Mouse (Mus musculus): ENCODE results near the gene Fam25c. TPM values are rescaled to one million over a fixed set of nuclear protein-coding genes. Genes with fewer than 3 reads are reported as not detected.
"Not testable (repeated sequence)": the region's sequence is repeated elsewhere in the genome, so short reads cannot be mapped to it uniquely, and the experiment has no call there.

Fam25c gene
- polyA plus RNA-seq, 1 experiment, result not detected

DNA sequence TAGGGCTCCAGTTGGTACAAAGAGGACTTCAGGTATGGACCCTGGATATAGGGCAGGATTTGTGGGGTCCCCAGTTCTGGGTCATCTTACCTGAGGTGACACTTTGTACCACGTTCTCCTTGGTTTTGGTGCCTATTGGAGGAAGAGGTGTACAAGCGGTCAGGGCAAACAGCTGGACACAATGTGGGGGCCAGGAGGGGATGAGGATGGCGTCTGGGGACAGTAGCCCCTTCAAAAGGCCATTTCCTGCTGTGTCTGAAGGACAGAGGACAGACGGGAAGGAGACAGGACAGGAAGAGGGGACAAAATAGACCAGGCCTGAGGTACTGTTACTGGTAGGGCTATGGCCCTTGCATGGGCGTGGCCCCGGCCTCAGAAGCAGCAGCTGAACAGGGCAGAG lies 18.3 kb upstream of the Fam25c start:
- Histone ChIP-seq H3K36me3 (ENCODE audit: control insufficient read depth, insufficient read depth, low read length) (no peaks in the 10 kb centered on the region), H3K27ac (ENCODE audit: control insufficient read depth, insufficient read depth, low read depth, low read length) (no peak overlapping the region), H3K4me1 (ENCODE audit: control insufficient read depth, insufficient read depth, low read length) (peaks cover 2% of the 10 kb centered on the region; the same call in 1 of the 2 replicates), H3K27me3 (ENCODE audit: control insufficient read depth, insufficient read depth, low read length) (no peaks in the 10 kb centered on the region), H3K4me3 (ENCODE audit: control insufficient read depth, low read depth, low read length) (no peak overlapping the region)
- TF ChIP-seq CTCF (IDR thresholded peaks at IDR 0.05; ENCODE audit: control insufficient read depth, insufficient read depth, insufficient replicate concordance, low read depth, low read length) (no peak), POLR2A (IDR thresholded peaks at IDR 0.05; ENCODE audit: control insufficient read depth, low read depth, low read length) (no peak)

DNA sequence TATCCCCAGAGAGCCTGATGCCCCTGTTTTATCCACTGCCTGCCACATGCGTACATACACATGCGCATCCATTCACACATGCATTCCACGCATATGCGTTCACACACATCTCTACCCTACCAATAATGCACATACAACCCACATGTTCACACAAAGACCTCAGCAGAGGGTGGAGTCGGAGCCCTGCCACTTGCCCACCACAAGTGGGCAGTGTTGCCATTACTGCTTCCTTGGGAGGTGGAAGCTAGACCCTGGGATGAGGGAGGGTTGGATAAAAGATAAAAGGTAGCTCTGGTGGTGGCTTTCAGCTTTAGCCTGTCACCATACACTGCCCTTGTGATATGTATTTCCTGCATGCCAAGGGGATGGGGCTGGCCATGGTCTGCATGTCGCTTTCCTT lies 17.4 kb upstream of the Fam25c start:
- Histone ChIP-seq H3K36me3 (ENCODE audit: control insufficient read depth, insufficient read depth, low read length) (no peaks in the 10 kb centered on the region), H3K27ac (ENCODE audit: control insufficient read depth, insufficient read depth, low read depth, low read length) (no peak overlapping the region), H3K4me3 (ENCODE audit: control insufficient read depth, low read depth, low read length) (no peak overlapping the region), H3K4me1 (ENCODE audit: control insufficient read depth, insufficient read depth, low read length) (0 out of 2 replicates have a peak, but pooled peaks cover 2% of the 10 kb centered on the region), H3K27me3 (ENCODE audit: control insufficient read depth, insufficient read depth, low read length) (no peaks in the 10 kb centered on the region)
- no peak for TF ChIP-seq POLR2A (IDR thresholded peaks at IDR 0.05; ENCODE audit: control insufficient read depth, low read depth, low read length)
- TF ChIP-seq CTCF (IDR thresholded peaks at IDR 0.05; ENCODE audit: control insufficient read depth, insufficient read depth, insufficient replicate concordance, low read depth, low read length), result peak; percentile 39; the same call in 1 of the 2 replicates

DNA sequence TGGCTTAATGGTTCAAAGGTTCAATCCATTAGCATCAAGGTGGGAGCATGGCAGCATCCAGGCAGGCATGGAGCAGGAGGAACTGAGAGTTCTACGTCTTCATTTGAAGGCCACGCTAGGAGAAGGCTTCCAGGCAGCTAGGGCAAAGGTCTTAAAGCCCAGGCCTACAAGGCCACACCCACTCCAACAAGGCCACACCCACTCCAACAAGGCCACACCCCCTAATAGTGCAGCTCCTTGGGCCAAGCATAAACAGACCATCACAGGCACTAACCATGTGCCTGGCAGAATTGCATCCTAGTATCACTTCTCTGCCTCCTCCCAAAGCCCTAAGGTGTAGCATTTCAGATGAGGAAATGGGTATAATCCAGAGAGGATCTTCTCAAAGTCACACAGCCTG lies 16.5 kb upstream of the Fam25c start:
- 0 out of 2 replicates have a peak, but pooled peaks cover 2% of the 10 kb centered on the region for H3K4me1 ChIP-seq (ENCODE audit: control insufficient read depth, insufficient read depth, low read length)
- H3K4me3 ChIP-seq (ENCODE audit: control insufficient read depth, low read depth, low read length), result no peak overlapping the region
- H3K36me3 ChIP-seq (ENCODE audit: control insufficient read depth, insufficient read depth, low read length), result no peaks in the 10 kb centered on the region
- TF ChIP-seq CTCF (IDR thresholded peaks at IDR 0.05; ENCODE audit: control insufficient read depth, insufficient read depth, insufficient replicate concordance, low read depth, low read length) (no peak), POLR2A (IDR thresholded peaks at IDR 0.05; ENCODE audit: control insufficient read depth, low read depth, low read length) (no peak)
- H3K27ac ChIP-seq (ENCODE audit: control insufficient read depth, insufficient read depth, low read depth, low read length), result no peak overlapping the region
- no peaks in the 10 kb centered on the region for H3K27me3 ChIP-seq (ENCODE audit: control insufficient read depth, insufficient read depth, low read length)

DNA sequence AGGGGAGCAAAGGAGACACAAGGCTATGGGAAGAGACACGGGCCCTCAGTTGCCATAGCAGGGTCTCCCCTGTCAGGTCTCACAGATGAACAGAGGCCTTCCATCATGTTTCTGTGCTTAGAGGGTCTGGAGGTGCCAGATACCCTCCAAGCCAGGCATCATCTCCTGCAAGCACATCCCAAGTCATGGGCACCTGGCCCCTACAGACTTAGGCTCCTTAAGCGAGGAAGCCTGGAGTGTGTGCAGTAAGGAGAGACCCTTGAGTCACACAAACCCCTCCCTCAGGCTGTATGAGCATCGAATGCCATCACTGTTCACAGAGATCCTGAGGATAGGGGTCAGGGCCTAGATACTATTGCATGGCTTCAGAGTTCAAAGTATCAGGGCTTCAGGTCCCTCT lies 15.7 kb upstream of the Fam25c start:
- Histone ChIP-seq H3K36me3 (ENCODE audit: control insufficient read depth, insufficient read depth, low read length) (no peaks in the 10 kb centered on the region), H3K4me1 (ENCODE audit: control insufficient read depth, insufficient read depth, low read length) (0 out of 2 replicates have a peak, but pooled peaks cover 2% of the 10 kb centered on the region)
- TF ChIP-seq POLR2A (IDR thresholded peaks at IDR 0.05; ENCODE audit: control insufficient read depth, low read depth, low read length), result no peak
- TF ChIP-seq CTCF (IDR thresholded peaks at IDR 0.05; ENCODE audit: control insufficient read depth, insufficient read depth, insufficient replicate concordance, low read depth, low read length), result no peak

DNA sequence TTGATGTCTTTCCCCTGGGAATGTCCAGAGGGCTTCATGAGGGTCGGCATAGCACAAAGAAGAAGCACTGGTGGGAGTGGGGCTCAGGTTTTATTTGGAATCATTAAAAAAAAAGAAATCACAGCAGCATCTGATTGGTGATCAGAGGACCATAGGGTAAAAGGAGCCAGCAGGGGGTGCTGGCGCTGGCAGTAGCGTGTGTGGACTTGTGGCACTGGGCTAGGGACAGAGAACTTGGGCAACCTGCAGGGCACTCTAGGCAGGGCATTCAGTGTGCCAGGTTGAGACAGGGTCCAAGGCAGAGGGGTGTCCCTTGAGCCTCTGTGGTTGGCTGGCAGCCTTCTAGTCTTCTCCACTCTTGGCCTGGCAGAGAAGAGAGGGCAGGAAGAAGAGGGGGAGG lies 15.0 kb upstream of the Fam25c start:
- H3K27me3 ChIP-seq (ENCODE audit: control insufficient read depth, insufficient read depth, low read length), result no peaks in the 10 kb centered on the region
- TF ChIP-seq POLR2A (IDR thresholded peaks at IDR 0.05; ENCODE audit: control insufficient read depth, low read depth, low read length) (no peak), CTCF (IDR thresholded peaks at IDR 0.05; ENCODE audit: control insufficient read depth, insufficient read depth, insufficient replicate concordance, low read depth, low read length) (no peak)
- no peak overlapping the region for H3K27ac ChIP-seq (ENCODE audit: control insufficient read depth, insufficient read depth, low read depth, low read length)
- 0 out of 2 replicates have a peak, but pooled peaks cover 2% of the 10 kb centered on the region for H3K4me1 ChIP-seq (ENCODE audit: control insufficient read depth, insufficient read depth, low read length)
- no peak overlapping the region for H3K4me3 ChIP-seq (ENCODE audit: control insufficient read depth, low read depth, low read length)
- no peaks in the 10 kb centered on the region for H3K36me3 ChIP-seq (ENCODE audit: control insufficient read depth, insufficient read depth, low read length)

More for the DNA sequence above, 15.7 kb upstream of the Fam25c start:
- Histone ChIP-seq H3K4me3 (ENCODE audit: control insufficient read depth, low read depth, low read length) (no peak overlapping the region), H3K27me3 (ENCODE audit: control insufficient read depth, insufficient read depth, low read length) (no peaks in the 10 kb centered on the region), H3K27ac (ENCODE audit: control insufficient read depth, insufficient read depth, low read depth, low read length) (no peak overlapping the region)

DNA sequence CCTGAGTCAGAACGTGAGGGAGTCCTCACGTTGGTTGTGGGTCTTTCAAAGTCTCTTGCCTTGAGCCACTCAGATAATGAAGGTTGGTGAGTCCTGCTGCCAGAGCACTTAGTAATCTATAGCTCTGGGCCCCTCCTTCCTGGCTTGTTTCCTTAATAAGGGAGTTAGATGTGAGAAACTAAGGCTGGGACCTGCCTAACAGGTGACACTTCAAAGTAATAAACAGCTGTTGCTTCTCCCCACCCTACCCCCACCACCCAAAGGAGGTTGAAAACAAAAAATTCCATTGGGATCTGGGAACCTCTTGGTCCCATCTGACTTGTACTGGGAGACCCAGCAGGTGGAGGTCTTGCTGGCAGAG lies 9.9 kb upstream of the Fam25c start:
- Histone ChIP-seq H3K4me3 (ENCODE audit: control insufficient read depth, low read depth, low read length) (no peak overlapping the region), H3K36me3 (ENCODE audit: control insufficient read depth, insufficient read depth, low read length) (no peaks in the 10 kb centered on the region), H3K27ac (ENCODE audit: control insufficient read depth, insufficient read depth, low read depth, low read length) (no peak overlapping the region), H3K4me1 (ENCODE audit: control insufficient read depth, insufficient read depth, low read length) (peaks cover 2% of the 10 kb centered on the region; the same call in 1 of the 2 replicates), H3K27me3 (ENCODE audit: control insufficient read depth, insufficient read depth, low read length) (no peaks in the 10 kb centered on the region)
- TF ChIP-seq CTCF (IDR thresholded peaks at IDR 0.05; ENCODE audit: control insufficient read depth, insufficient read depth, insufficient replicate concordance, low read depth, low read length), result no peak
- TF ChIP-seq POLR2A (IDR thresholded peaks at IDR 0.05; ENCODE audit: control insufficient read depth, low read depth, low read length), result no peak

DNA sequence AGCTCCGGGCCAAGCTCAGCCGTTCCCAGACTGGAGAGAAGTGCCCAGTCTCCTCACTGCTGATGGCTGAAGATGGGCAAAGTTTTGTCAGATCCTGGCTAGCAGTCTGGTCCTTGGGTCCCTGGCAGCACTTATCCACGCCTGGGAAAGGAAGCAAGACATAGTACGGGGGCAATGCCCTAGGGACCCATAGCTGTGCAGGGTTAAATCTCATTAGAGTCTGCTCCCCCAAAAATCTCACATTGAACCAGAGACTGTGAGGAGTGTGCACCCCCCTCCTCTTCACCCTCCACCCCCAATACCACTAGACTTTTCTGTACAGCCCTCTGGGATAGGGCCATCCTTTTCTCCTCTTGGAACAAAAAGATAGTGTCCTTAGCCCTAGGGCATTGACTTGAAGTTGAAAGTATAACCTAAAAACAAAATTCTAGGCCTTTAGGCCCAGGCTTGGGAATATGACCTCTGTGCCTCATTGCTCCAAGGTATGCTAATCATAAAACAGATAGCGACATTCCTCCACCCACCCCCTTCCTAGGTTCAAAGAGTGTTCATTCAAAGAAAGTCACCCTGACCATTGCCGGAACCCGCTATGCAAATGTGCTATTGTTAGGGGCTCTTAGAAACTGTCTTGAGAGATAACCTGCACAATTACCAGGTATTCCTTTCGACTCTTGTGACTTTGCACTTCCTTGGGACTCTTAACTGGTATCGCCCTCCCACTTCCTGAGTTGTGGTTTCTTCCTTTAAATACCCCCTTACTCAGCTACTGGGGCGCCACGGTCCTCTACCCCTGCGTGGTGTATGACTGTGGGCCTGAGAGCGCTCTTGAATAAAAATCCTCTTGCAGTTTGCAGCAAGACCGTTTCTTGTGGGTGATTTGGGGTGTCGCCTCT lies 9.3 kb upstream of the Fam25c start:
- not testable (repeated sequence) for H3K4me1 ChIP-seq (ENCODE audit: control insufficient read depth, insufficient read depth, low read length); H3K27me3 ChIP-seq (ENCODE audit: control insufficient read depth, insufficient read depth, low read length); H3K4me3 ChIP-seq (ENCODE audit: control insufficient read depth, low read depth, low read length); H3K36me3 ChIP-seq (ENCODE audit: control insufficient read depth, insufficient read depth, low read length); H3K27ac ChIP-seq (ENCODE audit: control insufficient read depth, insufficient read depth, low read depth, low read length)

All from testis, adult 2 months (tissue).